Mouse (Mus musculus): ENCODE measurements around the gene Ccdc107.

DNA sequence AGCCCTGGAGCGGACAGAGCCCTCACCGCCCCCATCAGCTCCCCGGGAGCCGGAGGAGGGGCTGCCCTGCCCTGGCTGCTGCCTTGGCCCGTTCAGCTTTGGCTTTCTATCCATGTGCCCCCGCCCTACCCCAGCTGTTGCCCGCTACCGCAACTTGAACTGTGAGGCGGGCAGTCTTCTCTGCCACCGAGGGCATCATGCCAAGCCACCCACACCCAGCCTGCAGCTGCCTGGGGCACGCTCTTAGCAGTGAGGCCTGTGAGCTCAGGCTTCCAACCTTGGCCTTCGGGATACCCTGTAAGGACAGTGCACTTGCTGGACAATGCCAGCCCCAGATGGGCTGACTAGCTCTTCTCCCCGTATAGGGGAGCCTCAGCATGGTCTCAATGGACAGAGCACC lies 45.4 kb upstream of the Ccdc107 start:
- TF ChIP-seq CTCF (IDR thresholded peaks at IDR 0.05; ENCODE audit: extremely low read depth, insufficient read depth, insufficient read length, insufficient replicate concordance) = no peak
- no peak for TF ChIP-seq POLR2A (IDR thresholded peaks at IDR 0.05; ENCODE audit: low read depth, low read length)
